Mouse (Mus musculus) liver, embryonic 14.5 days (tissue): Measurements from ENCODE around the gene Gpd2.

ENCODE experiments used
- CTCF ChIP-seq: IDR thresholded peaks from 2 replicates; pipeline ENCODE4 v1.5.1; 2016; ENCODE audit warnings: antibody characterized with exemption, low read depth, control low read depth
- EP300 ChIP-seq: IDR thresholded peaks from 2 replicates; pipeline ENCODE4 v1.6.1; 2016; ENCODE audit warnings: antibody characterized with exemption, low read depth

- TF ChIP-seq CTCF = no peak
- no peak for TF ChIP-seq EP300
Observed at GRCm38 (mm10) chr2:57416711-57417110, 179.3 kb downstream of the Gpd2 start.
